Mouse (Mus musculus): ENCODE measurements around the gene Nol9. TPM values are rescaled to one million over a fixed set of nuclear protein-coding genes. Genes with fewer than 3 reads are reported as not detected.
"Not testable (repeated sequence)": the region's sequence is repeated elsewhere in the genome, so short reads cannot be mapped to it uniquely, and the experiment has no call there.

The Nol9 gene
- polyA plus RNA-seq, 1 experiment = 71.7 TPM

- H3K4me1 ChIP-seq (ENCODE audit: control insufficient read depth, insufficient read depth, low read length); H3K36me3 ChIP-seq (ENCODE audit: control insufficient read depth, insufficient read depth, low read length, poor library complexity, severe bottlenecking); H3K9ac ChIP-seq (ENCODE audit: low read depth, poor library complexity, severe bottlenecking); H3K27me3 ChIP-seq (ENCODE audit: control insufficient read depth, insufficient read depth, low read length, poor library complexity, severe bottlenecking); H3K4me3 ChIP-seq (ENCODE audit: low read depth, low read length); H3K27ac ChIP-seq (ENCODE audit: insufficient read depth, low read length); H3K9me3 ChIP-seq (replicated peaks; ENCODE audit: control insufficient read depth, insufficient read depth, low read length, poor library complexity, severe bottlenecking): not testable (repeated sequence)
- TF ChIP-seq CTCF (IDR thresholded peaks at IDR 0.05; ENCODE audit: low read depth, low read length) = peak; percentile 33
Measured at GRCm38 (mm10) chr4:152036464-152036863, 2.7 kb upstream of the Nol9 start.

GRCm38 (mm10) chr4:152038225-152038984 lies 716 bp upstream of the Nol9 start, which contains the start of gene Tas1r1:
TSS of gene Tas1r1 (minus strand) at chr4:152038568.
- H3K27ac ChIP-seq (ENCODE audit: insufficient read depth, low read length) = peak within 1 kb of the TSS; percentile 63
- H3K9me3 ChIP-seq (replicated peaks; ENCODE audit: control insufficient read depth, insufficient read depth, low read length, poor library complexity, severe bottlenecking) = no peaks in the 10 kb centered on the region

GRCm38 (mm10) chr4:152039831-152040310 lies 750 bp downstream of the Nol9 start:
- peak overlapping the region; percentile 92 for H3K9ac ChIP-seq (ENCODE audit: low read depth, poor library complexity, severe bottlenecking)
- no peaks in the 10 kb centered on the region for H3K27me3 ChIP-seq (ENCODE audit: control insufficient read depth, insufficient read depth, low read length, poor library complexity, severe bottlenecking)
- peaks cover 10% of the 10 kb centered on the region for H3K4me1 ChIP-seq (ENCODE audit: control insufficient read depth, insufficient read depth, low read length)
- H3K27ac ChIP-seq (ENCODE audit: insufficient read depth, low read length) = no peak overlapping the region
- H3K4me3 ChIP-seq (ENCODE audit: low read depth, low read length) = peak overlapping the region; percentile 92
- TF ChIP-seq EP300 (IDR thresholded peaks at IDR 0.05; ENCODE audit: insufficient read depth, low read depth, low read length) (no peak), CTCF (IDR thresholded peaks at IDR 0.05; ENCODE audit: low read depth, low read length) (no peak), POLR2A (IDR thresholded peaks at IDR 0.05; ENCODE audit: insufficient read depth, low read length) (no peak)
- peaks cover 29% of the 10 kb centered on the region for H3K36me3 ChIP-seq (ENCODE audit: control insufficient read depth, insufficient read depth, low read length, poor library complexity, severe bottlenecking)
- no peaks in the 10 kb centered on the region for H3K9me3 ChIP-seq (replicated peaks; ENCODE audit: control insufficient read depth, insufficient read depth, low read length, poor library complexity, severe bottlenecking)

More at GRCm38 (mm10) chr4:152038225-152038984, 716 bp upstream of the Nol9 start, which contains the start of gene Tas1r1:
- TF ChIP-seq POLR2A (IDR thresholded peaks at IDR 0.05; ENCODE audit: insufficient read depth, low read length) (no peak), CTCF (IDR thresholded peaks at IDR 0.05; ENCODE audit: low read depth, low read length) (no peak), EP300 (IDR thresholded peaks at IDR 0.05; ENCODE audit: insufficient read depth, low read depth, low read length) (no peak)
- no peaks in the 10 kb centered on the region for H3K27me3 ChIP-seq (ENCODE audit: control insufficient read depth, insufficient read depth, low read length, poor library complexity, severe bottlenecking)
- H3K4me1 ChIP-seq (ENCODE audit: control insufficient read depth, insufficient read depth, low read length) = peaks cover 7% of the 10 kb centered on the region
- H3K36me3 ChIP-seq (ENCODE audit: control insufficient read depth, insufficient read depth, low read length, poor library complexity, severe bottlenecking) = peaks cover 17% of the 10 kb centered on the region
- H3K4me3 ChIP-seq (ENCODE audit: low read depth, low read length) = peak within 1 kb of the TSS; percentile 92
- H3K9ac ChIP-seq (ENCODE audit: low read depth, poor library complexity, severe bottlenecking) = peak within 1 kb of the TSS; percentile 92

GRCm38 (mm10) chr4:152041924-152042641 lies 3.0 kb downstream of the Nol9 start:
- no peak overlapping the region for H3K9ac ChIP-seq (ENCODE audit: low read depth, poor library complexity, severe bottlenecking)
- no peak for TF ChIP-seq POLR2A (IDR thresholded peaks at IDR 0.05; ENCODE audit: insufficient read depth, low read length)
- H3K4me3 ChIP-seq (ENCODE audit: low read depth, low read length) = no peak overlapping the region
- no peak overlapping the region for H3K27ac ChIP-seq (ENCODE audit: insufficient read depth, low read length)
- no peaks in the 10 kb centered on the region for H3K9me3 ChIP-seq (replicated peaks; ENCODE audit: control insufficient read depth, insufficient read depth, low read length, poor library complexity, severe bottlenecking)
- no peaks in the 10 kb centered on the region for H3K27me3 ChIP-seq (ENCODE audit: control insufficient read depth, insufficient read depth, low read length, poor library complexity, severe bottlenecking)
- H3K36me3 ChIP-seq (ENCODE audit: control insufficient read depth, insufficient read depth, low read length, poor library complexity, severe bottlenecking) = peaks cover 50% of the 10 kb centered on the region
- peaks cover 10% of the 10 kb centered on the region for H3K4me1 ChIP-seq (ENCODE audit: control insufficient read depth, insufficient read depth, low read length)

GRCm38 (mm10) chr4:152043171-152043570 lies 4.0 kb downstream of the Nol9 start:
- Histone ChIP-seq H3K27ac (ENCODE audit: insufficient read depth, low read length) (no peak overlapping the region), H3K36me3 (ENCODE audit: control insufficient read depth, insufficient read depth, low read length, poor library complexity, severe bottlenecking) (peaks cover 61% of the 10 kb centered on the region), H3K9me3 (replicated peaks; ENCODE audit: control insufficient read depth, insufficient read depth, low read length, poor library complexity, severe bottlenecking) (no peaks in the 10 kb centered on the region), H3K27me3 (ENCODE audit: control insufficient read depth, insufficient read depth, low read length, poor library complexity, severe bottlenecking) (no peaks in the 10 kb centered on the region), H3K4me3 (ENCODE audit: low read depth, low read length) (no peak overlapping the region), H3K9ac (ENCODE audit: low read depth, poor library complexity, severe bottlenecking) (no peak overlapping the region), H3K4me1 (ENCODE audit: control insufficient read depth, insufficient read depth, low read length) (peaks cover 10% of the 10 kb centered on the region)
- TF ChIP-seq POLR2A (IDR thresholded peaks at IDR 0.05; ENCODE audit: insufficient read depth, low read length) (no peak), EP300 (IDR thresholded peaks at IDR 0.05; ENCODE audit: insufficient read depth, low read depth, low read length) (no peak), CTCF (IDR thresholded peaks at IDR 0.05; ENCODE audit: low read depth, low read length) (no peak)

GRCm38 (mm10) chr4:152044609-152045008 lies 5.5 kb downstream of the Nol9 start:
- H3K4me3 ChIP-seq (ENCODE audit: low read depth, low read length) = no peak overlapping the region
- peaks cover 6% of the 10 kb centered on the region for H3K4me1 ChIP-seq (ENCODE audit: control insufficient read depth, insufficient read depth, low read length)
- no peak for TF ChIP-seq POLR2A (IDR thresholded peaks at IDR 0.05; ENCODE audit: insufficient read depth, low read length)
- no peak for TF ChIP-seq CTCF (IDR thresholded peaks at IDR 0.05; ENCODE audit: low read depth, low read length)
- TF ChIP-seq EP300 (IDR thresholded peaks at IDR 0.05; ENCODE audit: insufficient read depth, low read depth, low read length) = no peak
- H3K9ac ChIP-seq (ENCODE audit: low read depth, poor library complexity, severe bottlenecking) = no peak overlapping the region
- H3K27me3 ChIP-seq (ENCODE audit: control insufficient read depth, insufficient read depth, low read length, poor library complexity, severe bottlenecking) = no peaks in the 10 kb centered on the region
- H3K27ac ChIP-seq (ENCODE audit: insufficient read depth, low read length) = no peak overlapping the region
- H3K36me3 ChIP-seq (ENCODE audit: control insufficient read depth, insufficient read depth, low read length, poor library complexity, severe bottlenecking) = peaks cover 73% of the 10 kb centered on the region
- H3K9me3 ChIP-seq (replicated peaks; ENCODE audit: control insufficient read depth, insufficient read depth, low read length, poor library complexity, severe bottlenecking) = no peaks in the 10 kb centered on the region

Measured in ES-Bruce4 (cell line).